Mouse (Mus musculus): ENCODE results near the gene Edn1. TPM values are rescaled to one million over a fixed set of nuclear protein-coding genes. Genes with fewer than 3 reads are reported as not detected.

Gene Edn1
- 1.6 and 2.3 TPM in 2 replicates for polyA plus RNA-seq (2016; fragmentation: Nextera tagmentation; extraction: Ambion mirVana)

DNA sequence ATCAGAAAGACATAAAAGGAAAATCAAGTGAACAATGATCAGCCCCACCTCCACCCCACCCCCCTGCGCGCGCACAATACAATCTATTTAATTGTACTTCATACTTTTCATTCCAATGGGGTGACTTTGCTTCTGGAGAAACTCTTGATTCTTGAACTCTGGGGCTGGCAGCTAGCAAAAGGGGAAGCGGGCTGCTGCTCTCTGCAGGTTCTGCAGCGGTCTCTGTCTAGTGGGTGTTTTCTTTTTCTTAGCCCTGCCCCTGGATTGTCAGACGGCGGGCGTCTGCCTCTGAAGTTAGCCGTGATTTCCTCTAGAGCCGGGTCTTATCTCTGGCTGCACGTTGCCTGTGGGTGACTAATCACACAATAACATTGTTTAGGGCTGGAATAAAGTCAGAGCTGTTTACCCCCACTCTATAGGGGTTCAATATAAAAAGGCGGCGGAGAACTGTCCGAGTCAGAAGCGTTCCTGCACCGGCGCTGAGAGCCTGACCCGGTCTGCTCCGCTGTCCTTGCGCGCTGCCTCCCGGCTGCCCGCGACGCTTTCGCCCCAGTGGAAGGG, at the start of gene Edn1:
Gene Edn1 (plus strand): TSS at position 316 of the 561 bp plus-strand sequence.
- no peaks in the 10 kb centered on the region for H3K9me3 ChIP-seq
- 1% methylated on average over 26 of the region's 26 CpGs for WGBS
- peak within 1 kb of the TSS; percentile 67 for H3K4me2 ChIP-seq (replicated peaks)
- H3K36me3 ChIP-seq, result no peaks in the 10 kb centered on the region
- H3K4me3 ChIP-seq, result peak within 1 kb of the TSS; percentile 36
- H3K27ac ChIP-seq, result no peak within 1 kb of the TSS
- H3K9ac ChIP-seq, result no peak within 1 kb of the TSS
- peaks cover 18% of the 10 kb centered on the region; the same call in 1 of the 2 replicates for H3K4me1 ChIP-seq
- peak; percentile 37; the same call in 1 of the 2 replicates for ATAC-seq (ENCODE audit: insufficient number of reproducible peaks, insufficient read depth, low FRiP score, low TSS enrichment)
- H3K27me3 ChIP-seq, result peaks cover 28% of the 10 kb centered on the region

DNA sequence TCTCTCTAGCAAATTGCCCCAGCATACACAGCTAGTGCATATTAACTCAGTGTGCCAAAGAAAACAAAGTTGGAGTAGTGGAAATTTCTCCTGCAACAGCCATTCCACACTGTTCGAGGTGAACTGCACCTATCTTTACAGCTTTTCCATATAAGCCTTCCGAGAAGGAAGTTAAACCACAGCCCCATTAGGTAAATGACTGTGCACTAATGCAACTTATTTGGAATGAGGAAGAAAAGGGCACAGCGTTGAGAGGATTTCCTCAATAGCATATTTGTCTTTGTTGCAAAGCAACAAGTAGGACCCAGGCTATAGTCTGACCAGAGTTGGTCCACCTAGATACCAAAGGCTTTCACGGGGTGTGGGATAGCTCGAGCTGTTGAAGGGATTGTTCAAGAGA, 47.5 kb upstream of the Edn1 start:
- 88% methylated on average over 5 of the region's 5 CpGs for WGBS

DNA sequence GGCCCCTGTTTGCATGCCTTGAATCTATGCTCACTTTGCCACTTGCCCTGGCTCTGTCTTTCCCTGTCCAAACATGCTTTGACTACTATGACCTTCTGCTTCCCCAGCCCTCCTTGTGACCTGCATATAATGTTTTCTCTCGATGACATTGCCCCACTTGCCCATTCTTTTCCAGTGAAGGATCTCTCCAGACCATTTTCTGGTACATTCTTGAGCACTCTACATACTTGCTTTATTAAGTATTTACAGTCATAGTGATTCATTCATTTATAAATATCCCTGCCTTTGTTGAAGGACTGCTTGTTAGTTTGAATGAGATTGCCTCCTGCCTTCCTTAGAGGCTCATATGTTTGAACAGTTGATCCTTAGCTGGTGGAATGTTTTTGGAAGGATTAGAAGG, 46.2 kb upstream of the Edn1 start:
- Histone ChIP-seq H3K36me3 (no peaks in the 10 kb centered on the region), H3K9ac (no peak overlapping the region), H3K9me3 (no peaks in the 10 kb centered on the region), H3K4me2 (replicated peaks) (no peak overlapping the region), H3K27ac (no peak overlapping the region), H3K4me3 (no peak overlapping the region), H3K27me3 (no peaks in the 10 kb centered on the region), H3K4me1 (no peaks in the 10 kb centered on the region)
- ATAC-seq (ENCODE audit: insufficient number of reproducible peaks, insufficient read depth, low FRiP score, low TSS enrichment), result no peak
- 80% methylated on average over 1 of the region's 1 CpGs for whole genome bisulfite sequencing

More for the DNA sequence above, 47.5 kb upstream of the Edn1 start:
- H3K27ac ChIP-seq, result no peak overlapping the region
- no peak overlapping the region for H3K9ac ChIP-seq
- no peaks in the 10 kb centered on the region for H3K27me3 ChIP-seq
- no peaks in the 10 kb centered on the region for H3K9me3 ChIP-seq
- no peaks in the 10 kb centered on the region for H3K36me3 ChIP-seq
- H3K4me3 ChIP-seq, result no peak overlapping the region
- no peak for ATAC-seq (ENCODE audit: insufficient number of reproducible peaks, insufficient read depth, low FRiP score, low TSS enrichment)
- no peaks in the 10 kb centered on the region for H3K4me1 ChIP-seq
- H3K4me2 ChIP-seq (replicated peaks), result no peak overlapping the region

DNA sequence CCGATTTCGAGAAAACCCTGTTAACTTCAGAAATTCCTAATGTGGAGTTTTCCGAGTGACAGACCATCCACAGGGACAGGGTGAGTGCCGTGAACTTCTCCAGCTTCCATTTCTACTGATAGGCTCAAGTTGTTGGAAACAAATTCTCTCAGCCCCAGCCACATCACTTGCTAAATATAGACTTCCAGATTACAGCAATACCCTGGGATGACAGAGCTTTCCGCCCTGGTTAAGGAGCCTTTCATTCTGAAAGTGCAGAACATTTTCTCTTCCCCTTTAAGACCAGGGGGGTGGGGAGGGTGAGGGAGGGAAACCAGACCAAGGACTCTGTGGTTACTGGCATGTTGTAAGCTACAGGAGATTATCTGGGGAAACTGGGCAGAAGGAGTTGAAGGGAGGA, 42.9 kb upstream of the Edn1 start:
- ATAC-seq (ENCODE audit: insufficient number of reproducible peaks, insufficient read depth, low FRiP score, low TSS enrichment), result no peak
- WGBS, result 89% methylated on average over 5 of the region's 5 CpGs
- H3K4me1 ChIP-seq, result no peaks in the 10 kb centered on the region

DNA sequence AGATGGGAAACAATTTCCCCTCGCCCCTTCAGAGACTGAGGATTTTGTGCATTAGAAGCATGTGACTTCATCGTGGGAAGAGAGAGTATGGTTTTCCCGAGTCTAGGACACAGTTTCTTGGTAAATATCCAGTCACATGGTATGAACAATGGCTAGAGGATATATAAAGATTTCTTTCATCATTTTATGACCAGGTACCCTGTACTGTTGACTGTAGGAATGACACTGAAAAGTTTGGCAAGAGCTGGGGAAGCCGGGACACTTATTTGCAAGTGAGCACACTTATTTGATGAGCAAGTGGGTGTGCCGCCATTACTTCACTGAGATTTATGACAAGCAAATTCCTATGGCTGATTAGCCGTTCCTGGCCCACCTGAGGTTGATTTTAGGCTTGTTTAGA, 40.6 kb upstream of the Edn1 start:
- H3K36me3 ChIP-seq, result no peaks in the 10 kb centered on the region
- no peaks in the 10 kb centered on the region for H3K9me3 ChIP-seq
- no peak overlapping the region for H3K4me3 ChIP-seq
- H3K27me3 ChIP-seq, result no peaks in the 10 kb centered on the region
- no peak overlapping the region for H3K4me2 ChIP-seq (replicated peaks)
- H3K4me1 ChIP-seq, result no peaks in the 10 kb centered on the region
- no peak for ATAC-seq (ENCODE audit: insufficient number of reproducible peaks, insufficient read depth, low FRiP score, low TSS enrichment)
- H3K27ac ChIP-seq, result no peak overlapping the region
- H3K9ac ChIP-seq, result no peak overlapping the region
- WGBS, result 88% methylated on average over 6 of the region's 6 CpGs

More for the DNA sequence above, 42.9 kb upstream of the Edn1 start:
- Histone ChIP-seq H3K27me3 (no peaks in the 10 kb centered on the region), H3K9me3 (no peaks in the 10 kb centered on the region), H3K4me2 (replicated peaks) (no peak overlapping the region), H3K9ac (no peak overlapping the region), H3K36me3 (no peaks in the 10 kb centered on the region), H3K4me3 (no peak overlapping the region), H3K27ac (no peak overlapping the region)

DNA sequence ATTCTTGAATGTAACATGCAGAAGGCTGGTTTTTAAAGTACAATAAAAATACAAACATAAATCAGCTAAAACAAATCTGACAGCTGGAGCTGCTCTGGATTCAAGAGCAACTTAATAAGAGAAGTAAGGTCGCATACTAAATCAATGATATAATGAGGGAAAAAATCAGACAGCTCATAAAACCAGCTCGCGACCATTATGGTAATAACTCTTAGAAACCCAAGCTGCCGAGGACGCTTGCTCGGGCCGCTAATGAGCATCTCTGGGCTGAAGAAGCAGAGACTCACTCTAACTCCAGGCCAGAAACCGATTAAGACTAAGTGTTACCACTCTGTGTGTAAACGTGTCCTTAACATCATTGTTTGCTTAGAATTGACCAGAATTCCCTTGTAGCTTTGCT, 31.2 kb upstream of the Edn1 start:
- Histone ChIP-seq H3K27ac (no peak overlapping the region), H3K36me3 (no peaks in the 10 kb centered on the region), H3K9me3 (no peaks in the 10 kb centered on the region), H3K9ac (no peak overlapping the region), H3K4me2 (replicated peaks) (no peak overlapping the region), H3K4me3 (no peak overlapping the region), H3K4me1 (no peaks in the 10 kb centered on the region), H3K27me3 (no peaks in the 10 kb centered on the region)
- no peak for ATAC-seq (ENCODE audit: insufficient number of reproducible peaks, insufficient read depth, low FRiP score, low TSS enrichment)
- WGBS, result 74% methylated on average over 9 of the region's 9 CpGs

DNA sequence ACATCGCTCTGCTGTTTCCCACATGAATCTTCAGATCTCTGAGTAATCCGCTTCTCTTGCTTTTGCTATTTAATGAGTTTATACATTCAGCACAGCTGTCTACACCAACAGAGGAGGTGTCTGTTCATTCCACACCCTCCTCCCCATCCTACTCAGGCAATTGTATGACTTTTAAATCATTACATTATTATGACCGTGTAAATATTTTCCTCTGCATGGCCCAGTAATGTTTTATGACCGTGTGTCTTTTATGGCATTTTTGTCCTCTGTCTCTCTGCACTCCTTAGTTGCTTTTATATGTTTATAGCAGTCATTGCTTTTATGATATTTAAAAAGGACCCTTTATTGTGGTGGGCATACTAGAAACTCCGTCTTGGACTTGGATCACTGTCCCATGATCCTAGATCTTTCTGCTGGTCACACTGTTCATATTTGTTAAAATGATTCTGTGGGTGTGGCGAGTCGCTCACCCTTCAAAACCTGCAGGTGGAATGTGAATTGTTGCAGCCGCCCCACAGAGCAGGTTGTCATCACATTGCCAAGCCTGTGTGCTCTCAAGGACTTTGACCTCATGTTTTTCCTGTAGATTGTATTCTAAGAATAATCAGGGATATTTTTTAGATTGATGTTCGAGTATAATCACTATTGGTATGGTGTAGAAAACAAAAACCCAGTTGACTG, 24.4 kb upstream of the Edn1 start:
- H3K36me3 ChIP-seq, result no peaks in the 10 kb centered on the region

DNA sequence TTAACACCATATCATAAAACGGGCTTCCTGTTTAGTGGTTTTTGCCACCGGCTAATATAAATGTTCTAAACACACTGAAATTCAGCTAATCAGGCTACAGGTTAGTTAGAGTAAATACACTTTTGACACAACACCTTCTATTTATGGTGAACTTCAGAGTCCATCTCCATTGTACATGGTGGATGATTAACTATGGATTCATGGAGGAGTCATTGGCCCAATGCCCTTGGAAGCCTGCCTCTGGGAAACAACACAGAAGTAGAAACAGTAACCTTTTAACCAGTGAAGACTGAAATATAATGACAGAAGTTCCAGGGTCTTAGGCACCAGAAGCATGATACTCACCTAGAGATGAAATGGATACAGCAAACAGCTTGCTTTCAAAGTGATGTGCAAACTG, 23.5 kb upstream of the Edn1 start:
- Histone ChIP-seq H3K9me3 (no peaks in the 10 kb centered on the region), H3K27me3 (no peaks in the 10 kb centered on the region), H3K9ac (no peak overlapping the region), H3K4me2 (replicated peaks) (no peak overlapping the region), H3K4me3 (no peak overlapping the region), H3K4me1 (no peaks in the 10 kb centered on the region), H3K36me3 (no peaks in the 10 kb centered on the region), H3K27ac (no peak overlapping the region)
- ATAC-seq (ENCODE audit: insufficient number of reproducible peaks, insufficient read depth, low FRiP score, low TSS enrichment), result no peak
- 98% methylated on average over 2 of the region's 2 CpGs for WGBS

More for the DNA sequence above, 24.4 kb upstream of the Edn1 start:
- 88% methylated on average over 9 of the region's 9 CpGs for WGBS
- no peak for ATAC-seq (ENCODE audit: insufficient number of reproducible peaks, insufficient read depth, low FRiP score, low TSS enrichment)
- H3K27ac ChIP-seq, result no peak overlapping the region
- H3K4me2 ChIP-seq (replicated peaks), result no peak overlapping the region
- H3K4me1 ChIP-seq, result no peaks in the 10 kb centered on the region
- H3K9ac ChIP-seq, result no peak overlapping the region
- H3K27me3 ChIP-seq, result no peaks in the 10 kb centered on the region
- no peak overlapping the region for H3K4me3 ChIP-seq
- H3K9me3 ChIP-seq, result no peaks in the 10 kb centered on the region

DNA sequence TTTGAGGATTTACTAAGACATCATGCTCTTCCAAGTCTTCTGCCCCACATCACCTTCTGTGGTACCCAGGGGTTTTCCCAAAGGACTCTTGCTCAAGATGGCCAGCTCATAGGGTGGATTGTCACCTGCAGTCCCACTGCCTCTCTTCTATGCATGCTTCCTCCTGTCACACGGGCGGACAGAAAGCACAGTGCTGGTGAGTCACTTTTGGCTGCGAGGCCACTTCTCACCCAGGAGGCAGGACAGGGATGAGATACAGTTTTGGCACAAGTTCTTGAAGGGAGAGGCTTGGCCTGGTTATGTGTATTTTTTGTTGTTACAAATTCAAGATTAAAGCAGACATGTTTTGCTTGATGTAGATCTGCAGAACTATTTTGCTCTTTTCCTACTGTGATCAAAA, 15.4 kb upstream of the Edn1 start:
- no peaks in the 10 kb centered on the region for H3K27me3 ChIP-seq
- no peak overlapping the region for H3K4me2 ChIP-seq (replicated peaks)
- no peaks in the 10 kb centered on the region for H3K9me3 ChIP-seq
- 0 out of 2 replicates have a peak, but pooled peaks cover 4% of the 10 kb centered on the region for H3K4me1 ChIP-seq
- no peak overlapping the region for H3K9ac ChIP-seq
- no peaks in the 10 kb centered on the region for H3K36me3 ChIP-seq
- H3K4me3 ChIP-seq, result no peak overlapping the region
- 87% methylated on average over 3 of the region's 3 CpGs for WGBS
- no peak overlapping the region for H3K27ac ChIP-seq
- ATAC-seq (ENCODE audit: insufficient number of reproducible peaks, insufficient read depth, low FRiP score, low TSS enrichment), result no peak

DNA sequence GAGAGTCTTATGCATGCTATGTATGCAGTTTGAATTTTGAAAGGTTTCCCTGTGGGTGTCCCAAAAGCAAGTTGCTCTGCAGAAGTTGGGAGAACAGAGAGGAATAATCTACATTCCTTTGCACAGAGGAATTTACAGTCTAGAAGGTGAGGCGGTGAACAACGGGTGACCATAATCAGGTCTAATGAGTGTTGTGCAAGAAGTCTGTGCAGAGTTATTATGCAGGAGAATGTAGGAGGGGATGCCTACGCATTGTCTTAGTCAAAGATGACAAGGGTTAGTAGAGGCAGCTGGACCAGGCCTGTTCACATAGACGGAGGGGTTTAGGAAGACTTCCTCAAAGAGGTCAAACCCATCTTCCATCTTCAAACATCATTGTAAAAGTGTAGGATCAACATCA, 14.5 kb upstream of the Edn1 start:
- no peak overlapping the region for H3K27ac ChIP-seq
- no peaks in the 10 kb centered on the region for H3K27me3 ChIP-seq
- H3K4me3 ChIP-seq, result no peak overlapping the region
- H3K36me3 ChIP-seq, result no peaks in the 10 kb centered on the region
- 77% methylated on average over 4 of the region's 4 CpGs for WGBS
- 0 out of 2 replicates have a peak, but pooled peaks cover 4% of the 10 kb centered on the region for H3K4me1 ChIP-seq
- no peak for ATAC-seq (ENCODE audit: insufficient number of reproducible peaks, insufficient read depth, low FRiP score, low TSS enrichment)
- no peak overlapping the region for H3K4me2 ChIP-seq (replicated peaks)
- no peaks in the 10 kb centered on the region for H3K9me3 ChIP-seq
- H3K9ac ChIP-seq, result no peak overlapping the region

DNA sequence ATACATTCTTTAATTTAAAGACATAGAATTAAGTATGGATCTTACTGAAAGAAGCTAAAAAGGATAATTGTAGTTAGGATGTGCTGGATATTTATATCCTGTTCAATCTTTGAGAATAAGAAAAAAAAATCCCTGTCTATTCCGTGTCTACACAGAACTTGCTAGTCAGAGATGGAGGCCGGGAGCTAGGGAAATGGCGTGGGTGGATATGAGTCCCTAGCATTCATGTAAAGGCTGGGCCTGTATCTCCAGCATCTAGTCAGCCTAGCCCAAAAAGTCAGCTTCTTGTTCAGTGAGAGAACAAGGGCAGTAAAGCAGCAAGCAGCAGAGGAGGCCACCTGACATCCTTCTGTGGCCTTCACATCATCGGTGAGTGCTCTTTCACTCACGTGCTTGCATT, 8.7 kb upstream of the Edn1 start:
- 83% methylated on average over 5 of the region's 5 CpGs for WGBS
- no peak overlapping the region for H3K9ac ChIP-seq

DNA sequence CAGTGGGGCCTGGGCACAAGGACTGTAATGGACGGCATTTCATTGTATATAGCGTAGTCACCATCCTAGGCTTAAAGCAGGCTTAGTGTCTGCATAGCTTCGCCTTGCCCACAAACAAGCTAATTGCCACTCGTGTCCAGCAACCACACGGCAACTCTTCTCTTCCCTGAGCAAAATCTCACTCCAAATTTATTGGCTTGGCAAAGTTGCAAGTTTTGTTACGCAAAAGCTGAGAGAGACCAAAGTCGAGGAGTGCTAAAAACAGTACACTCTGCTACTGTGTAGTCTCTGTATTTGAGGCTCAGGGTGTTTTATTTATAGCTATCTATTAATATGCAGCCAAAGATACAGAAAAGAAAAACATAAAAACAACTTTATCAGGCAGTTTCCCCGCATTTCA, 3.0 kb upstream of the Edn1 start:
- Histone ChIP-seq H3K9ac (no peak overlapping the region), H3K4me2 (replicated peaks) (no peak overlapping the region), H3K27me3 (peaks cover 17% of the 10 kb centered on the region), H3K9me3 (no peaks in the 10 kb centered on the region), H3K4me1 (peaks cover 15% of the 10 kb centered on the region; the same call in 1 of the 2 replicates), H3K4me3 (no peak overlapping the region), H3K36me3 (no peaks in the 10 kb centered on the region), H3K27ac (no peak overlapping the region)
- ATAC-seq (ENCODE audit: insufficient number of reproducible peaks, insufficient read depth, low FRiP score, low TSS enrichment), result no peak
- 72% methylated on average over 8 of the region's 8 CpGs for WGBS

More for the DNA sequence above, 8.7 kb upstream of the Edn1 start:
- Histone ChIP-seq H3K27me3 (no peaks in the 10 kb centered on the region), H3K4me3 (no peak overlapping the region), H3K4me1 (0 out of 2 replicates have a peak, but pooled peaks cover 4% of the 10 kb centered on the region), H3K27ac (no peak overlapping the region), H3K4me2 (replicated peaks) (no peak overlapping the region), H3K36me3 (no peaks in the 10 kb centered on the region), H3K9me3 (no peaks in the 10 kb centered on the region)
- no peak for ATAC-seq (ENCODE audit: insufficient number of reproducible peaks, insufficient read depth, low FRiP score, low TSS enrichment)

All from embryonic facial prominence, embryonic 12.5 days (tissue).